Mouse (Mus musculus) heart, postnatal 25 days (tissue): ENCODE measurements at regions not wholly inside any gene's neighbourhood (a gene's known extent, or its start where the extent isn't known, plus 50 kb on each side); places are given as distances from the start of the nearest gene placed in this dataset.

Source experiments
- DNase-seq: peaks from one replicate; pipeline ENCODE4 v3.0.0; 2022; ENCODE audit warnings: low spot score
- intact Hi-C: fragments of 180-260 bp; cut with DNase I; formaldehyde crosslinking; loops from one replicate; pipeline ENCODE4 v1.15.1; 2025

DNA sequence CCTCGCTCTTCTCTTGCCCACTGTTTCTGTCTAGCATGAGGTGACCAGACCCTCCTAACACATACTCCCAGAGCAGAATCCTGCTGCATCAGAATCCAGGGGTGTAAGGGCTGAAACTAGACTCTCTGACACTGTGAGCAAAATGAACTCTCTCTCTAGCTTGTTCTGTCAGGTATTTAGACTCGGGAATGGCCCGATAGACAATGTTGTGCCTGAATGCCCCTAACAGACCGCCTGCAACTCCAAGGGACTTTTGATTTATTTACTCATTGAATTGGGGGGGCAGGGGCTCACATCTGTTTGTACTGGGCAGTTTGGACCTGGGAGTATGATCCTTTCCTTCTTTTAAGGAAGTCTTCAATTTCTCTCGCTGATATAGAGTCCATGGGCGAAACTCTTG is 469.3 kb upstream of the Trpc7 start:
- intact Hi-C loops = no loop called here
- DNase-seq = no peak

DNA sequence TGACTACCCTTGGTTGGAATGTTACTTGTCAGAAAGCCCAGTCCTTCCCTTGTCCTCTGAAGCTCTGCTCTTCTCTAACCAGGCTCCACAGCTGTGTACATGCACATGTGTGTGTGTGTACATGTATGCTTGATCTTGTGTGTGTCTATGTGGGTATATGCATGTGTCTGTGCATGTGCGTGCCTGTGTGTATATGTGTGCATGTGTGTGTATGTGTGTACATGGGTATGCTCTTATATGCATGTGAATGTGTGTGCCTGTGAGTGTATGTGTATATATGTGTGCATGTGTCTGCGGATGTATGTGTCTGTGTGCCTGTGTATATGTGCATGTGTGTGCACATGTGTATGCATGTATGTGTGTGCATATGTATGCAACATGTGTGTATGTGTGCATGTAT is 468.6 kb upstream of the Trpc7 start:
- intact Hi-C loops = no loop called here
- DNase-seq = no peak

DNA sequence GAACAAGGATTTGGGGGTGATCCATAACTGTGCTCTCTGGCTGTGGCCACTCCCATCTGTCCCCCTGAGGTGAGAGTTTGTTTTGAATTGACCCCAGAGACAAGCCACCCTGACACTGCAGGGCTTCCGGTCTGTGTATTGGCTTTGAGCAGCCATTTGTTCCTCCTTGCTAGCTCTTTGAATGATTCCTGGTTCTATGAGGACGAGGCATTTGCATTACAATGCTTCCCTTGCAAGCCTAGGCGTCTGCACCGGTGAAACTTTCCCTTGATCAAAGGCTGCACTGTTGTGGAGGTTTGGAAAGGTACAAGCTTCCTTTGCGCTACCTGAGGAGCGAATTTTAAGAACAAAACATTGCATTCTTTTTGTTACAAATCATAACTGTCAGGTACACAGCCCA is 466.8 kb upstream of the Trpc7 start:
- no peak for DNase-seq
- intact Hi-C loops = no loop called here

DNA sequence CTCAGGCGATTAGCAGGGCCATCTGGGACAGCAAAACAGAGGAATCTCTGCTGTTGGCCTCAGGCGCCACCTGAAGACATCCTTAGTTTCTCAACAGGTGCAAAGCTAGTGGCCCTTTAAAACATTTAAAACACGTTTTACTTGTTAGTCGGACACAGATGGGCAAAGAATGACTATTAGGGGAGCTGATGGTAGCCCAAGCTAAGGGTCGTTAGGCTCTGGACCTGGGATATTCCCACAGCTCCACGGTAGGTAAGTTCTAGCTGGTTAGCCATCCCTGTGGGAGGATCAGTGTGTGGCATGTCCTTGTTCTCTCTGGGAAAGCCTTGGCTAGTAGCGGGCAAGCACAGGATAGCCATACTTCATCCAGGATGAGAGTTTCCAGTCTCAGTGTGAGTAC is 465.5 kb upstream of the Trpc7 start:
- intact Hi-C loops = no loop called here
- no peak for DNase-seq

DNA sequence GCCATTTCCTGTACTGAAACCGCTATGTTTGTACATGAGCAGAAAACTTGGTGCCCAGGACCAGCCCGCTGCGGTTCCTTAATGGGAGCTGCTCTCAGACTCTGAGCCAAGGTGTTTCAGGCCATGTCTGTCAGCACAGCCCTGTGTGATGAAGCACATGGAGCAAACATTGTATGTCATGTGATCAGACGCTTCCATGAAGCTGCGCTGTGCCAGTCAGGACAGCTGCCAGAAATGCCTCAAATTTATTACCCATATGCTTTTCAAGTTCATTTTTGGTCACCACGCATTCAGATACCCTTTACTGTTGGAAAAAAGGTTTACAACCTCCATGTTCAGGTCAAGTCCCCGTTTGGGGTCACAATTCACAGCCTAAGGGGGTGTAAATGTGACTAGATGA is 458.8 kb upstream of the Trpc7 start:
- intact Hi-C loops = no loop called here

DNA sequence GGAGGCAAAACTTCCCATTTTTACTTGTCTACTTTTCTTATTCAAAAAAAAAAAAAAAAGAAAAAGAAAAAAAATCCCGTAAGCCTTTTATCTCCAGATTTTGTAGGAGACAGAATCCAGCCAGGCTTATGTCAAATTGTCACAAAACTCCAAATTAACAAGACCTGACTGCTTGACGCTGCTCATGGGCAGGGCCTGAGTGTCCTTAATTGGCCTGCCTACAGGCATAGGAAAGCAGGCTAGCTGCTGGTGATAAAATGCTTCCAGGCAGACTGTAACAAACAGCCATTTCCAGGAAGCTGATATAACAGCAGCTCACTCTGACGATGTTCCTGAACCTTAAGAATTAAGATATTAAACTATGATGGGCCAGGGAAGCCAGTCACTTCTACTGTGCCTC is 458.2 kb upstream of the Trpc7 start:
- no peak for DNase-seq
- intact Hi-C loops = no loop called here

More for the DNA sequence above, 458.8 kb upstream of the Trpc7 start:
- DNase-seq = no peak

DNA sequence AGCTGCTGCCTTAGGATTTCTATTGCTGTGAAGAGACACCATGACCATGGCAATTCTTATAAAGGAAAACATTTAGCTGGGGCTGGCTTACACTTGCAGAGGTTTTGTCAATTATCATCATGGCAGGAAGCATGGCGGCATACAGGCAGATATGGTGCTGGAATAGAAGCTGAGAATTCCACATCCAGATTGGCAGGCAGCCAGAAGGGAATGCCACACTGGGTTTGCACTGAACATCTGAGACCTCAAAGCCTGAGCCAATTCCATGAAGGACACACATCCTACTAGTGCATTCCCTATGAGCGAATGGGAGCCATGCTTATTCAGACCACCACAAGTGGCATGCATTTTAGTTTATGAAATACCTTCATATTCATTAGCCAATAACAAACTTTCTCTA is 455.0 kb upstream of the Trpc7 start:
- DNase-seq = no peak
- intact Hi-C loops = no loop called here

DNA sequence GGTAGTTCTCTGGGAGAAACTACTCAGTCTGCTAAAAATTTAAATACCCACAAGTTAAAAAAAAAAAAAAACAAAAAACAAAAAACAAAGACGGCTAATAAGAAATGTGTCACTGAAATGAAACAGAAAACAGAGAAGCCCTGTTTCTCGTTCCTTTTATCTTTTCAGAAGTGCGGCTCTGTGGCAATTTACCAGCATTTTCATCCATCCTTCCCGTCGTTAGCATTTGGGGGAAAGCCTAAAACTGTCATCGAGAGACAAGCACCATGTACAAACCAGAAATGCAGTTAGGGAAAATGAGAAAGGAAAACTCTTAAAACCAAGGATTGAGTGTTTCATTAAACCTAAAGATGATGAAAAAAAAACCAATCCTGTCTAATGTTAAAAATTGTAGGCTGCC is 442.9 kb upstream of the Trpc7 start:
- DNase-seq = no peak

DNA sequence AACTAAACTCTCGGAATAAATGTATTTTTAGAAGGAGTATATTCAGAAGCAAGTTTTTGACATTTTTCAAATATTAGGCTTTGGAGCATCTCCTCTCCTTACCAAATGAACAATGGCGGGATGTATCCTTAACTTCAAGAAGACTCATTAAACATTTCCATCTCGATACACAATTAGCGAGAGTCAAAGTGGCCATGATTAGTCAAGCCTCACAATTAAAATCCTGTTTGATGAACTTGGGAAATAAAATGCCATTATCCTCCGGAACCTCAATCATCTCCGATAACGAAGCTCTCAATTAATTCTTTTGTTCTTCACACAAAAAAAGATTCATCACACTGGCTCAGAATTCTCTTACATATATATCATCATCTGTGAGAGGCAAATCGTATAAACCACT is 440.8 kb upstream of the Trpc7 start:
- DNase-seq = no peak
- intact Hi-C loops = no loop called here

More for the DNA sequence above, 442.9 kb upstream of the Trpc7 start:
- intact Hi-C loops = no loop called here

DNA sequence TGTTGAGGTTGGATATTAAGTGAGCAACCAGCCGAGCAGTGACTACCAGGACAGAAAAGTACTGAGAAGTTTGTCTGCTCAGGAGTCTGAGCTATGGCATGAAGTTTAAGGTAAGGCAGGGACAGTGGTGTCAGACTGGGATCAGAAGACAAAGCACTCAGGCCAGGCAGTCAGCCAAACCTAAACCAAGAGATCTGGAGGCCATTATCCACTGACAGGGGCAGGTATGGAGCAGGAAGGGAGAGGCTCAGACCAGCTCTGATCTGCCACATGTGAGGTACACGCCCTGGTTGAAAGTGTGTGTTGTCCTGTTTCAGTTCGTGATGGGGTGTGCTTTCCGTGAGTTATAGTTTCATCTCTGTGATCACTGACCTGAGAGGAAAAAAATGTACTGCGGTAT is 437.2 kb upstream of the Trpc7 start:
- no peak for DNase-seq

DNA sequence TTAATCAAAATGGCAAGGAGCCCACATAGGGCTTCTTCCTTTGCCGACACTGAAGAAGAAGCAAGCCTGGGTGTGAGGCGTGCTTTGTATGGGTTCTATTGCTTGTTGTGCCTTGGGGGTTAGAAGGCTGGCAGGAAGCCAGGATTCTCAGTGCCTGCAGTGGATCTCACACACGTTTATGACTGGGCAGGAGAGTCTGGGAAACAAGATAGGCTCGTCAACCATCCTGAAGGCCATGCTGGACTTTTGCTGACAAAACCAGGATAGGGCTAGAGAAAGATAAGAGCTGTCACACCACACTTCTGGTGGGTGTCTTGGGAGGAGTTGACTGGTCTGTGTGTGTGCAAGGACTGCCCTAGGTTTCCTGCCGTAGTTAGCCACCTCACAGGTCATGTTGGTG is 436.1 kb upstream of the Trpc7 start:
- intact Hi-C loops = no loop called here

More for the DNA sequence above, 437.2 kb upstream of the Trpc7 start:
- intact Hi-C loops = no loop called here

DNA sequence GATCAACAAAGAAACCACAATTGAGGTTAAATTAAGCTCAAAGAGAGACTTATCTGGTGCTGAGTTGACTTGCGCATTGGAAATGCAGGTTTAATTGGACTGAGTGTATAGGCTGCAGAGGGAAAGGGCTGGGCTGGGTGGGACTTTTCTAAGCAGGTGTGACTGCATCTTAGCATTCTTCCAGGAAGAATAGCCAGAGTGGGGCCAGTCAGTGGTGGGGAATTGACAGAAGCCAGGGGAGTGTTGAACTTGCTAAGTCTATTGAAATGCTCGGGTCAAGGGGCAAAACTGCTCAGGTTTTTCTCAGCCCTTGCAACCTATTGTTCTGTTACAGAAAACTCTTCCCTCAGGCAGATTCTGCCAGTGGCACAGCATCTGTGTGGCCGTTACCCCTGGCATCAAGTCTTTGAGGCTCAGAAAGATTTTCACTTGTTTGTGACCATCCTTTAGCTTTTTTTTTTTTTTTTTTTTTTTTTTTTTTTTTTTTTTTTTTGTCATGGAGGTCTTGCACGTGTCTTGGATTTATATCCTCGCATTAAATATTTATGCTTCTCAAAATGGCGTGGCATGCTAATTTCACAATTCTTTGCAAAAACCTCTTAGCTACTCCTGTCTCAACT is 429.6 kb upstream of the Trpc7 start:
- intact Hi-C loops = no loop called here
- DNase-seq = no peak

More for the DNA sequence above, 436.1 kb upstream of the Trpc7 start:
- DNase-seq = no peak

DNA sequence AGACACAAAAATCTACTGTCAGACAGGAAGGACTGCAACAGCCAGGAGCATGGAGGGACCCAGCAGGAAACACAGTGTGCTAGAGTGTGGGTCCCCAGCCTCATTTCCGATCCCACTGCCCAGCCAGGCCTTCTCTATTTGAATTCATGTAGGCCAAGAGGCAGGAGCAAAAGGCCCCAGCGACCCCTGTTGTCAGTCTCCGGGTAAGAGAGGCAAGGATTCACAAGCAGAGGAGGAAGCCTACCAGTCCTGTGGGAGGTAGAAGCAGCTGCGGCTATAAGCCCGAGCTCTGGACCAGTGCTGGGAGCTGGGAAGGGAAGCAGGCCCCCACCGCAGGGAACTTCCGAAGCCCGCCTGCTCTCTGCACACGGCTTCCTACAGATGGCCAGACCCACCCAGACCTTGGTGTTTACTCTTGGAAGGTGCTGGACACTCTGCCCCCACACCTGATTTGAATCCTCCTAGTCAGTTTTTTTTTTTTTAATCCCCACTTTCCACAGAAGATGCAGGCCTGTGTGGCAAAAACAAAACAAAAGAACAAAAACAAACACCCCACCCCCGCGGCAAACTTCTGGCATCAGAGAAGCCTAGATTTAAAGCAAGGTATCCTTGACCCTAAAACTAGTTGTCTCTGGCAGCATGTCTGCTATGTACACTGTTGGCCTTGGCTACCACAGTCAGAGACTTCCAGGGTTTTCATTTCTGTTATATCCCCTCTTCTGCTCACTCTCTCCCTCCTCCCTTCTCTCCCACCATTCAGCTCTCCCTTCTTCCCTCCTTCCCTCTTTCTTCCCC is 420.6 kb upstream of the Trpc7 start:
- no peak for DNase-seq
- intact Hi-C loops = no loop called here

DNA sequence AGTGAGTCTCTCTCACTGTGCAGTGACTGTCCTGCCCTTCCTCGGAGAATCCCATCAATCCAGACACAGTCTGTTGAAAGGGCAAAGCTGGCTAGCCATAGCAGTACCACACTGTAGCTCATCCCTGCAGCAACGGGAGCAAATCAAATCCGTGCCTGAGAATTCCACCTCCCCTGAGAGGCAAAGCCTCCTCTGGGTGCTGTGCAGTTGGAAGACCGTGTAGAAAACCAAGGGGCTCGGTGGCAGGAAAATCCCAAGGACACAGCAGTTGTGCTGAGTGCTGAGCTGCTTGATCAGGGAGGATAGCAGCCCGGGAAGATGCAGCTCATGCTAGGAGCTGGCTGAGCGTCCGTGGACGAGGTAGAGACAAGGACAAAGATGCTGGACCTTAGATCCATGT is 418.7 kb upstream of the Trpc7 start:
- no peak for DNase-seq
- intact Hi-C loops = no loop called here

DNA sequence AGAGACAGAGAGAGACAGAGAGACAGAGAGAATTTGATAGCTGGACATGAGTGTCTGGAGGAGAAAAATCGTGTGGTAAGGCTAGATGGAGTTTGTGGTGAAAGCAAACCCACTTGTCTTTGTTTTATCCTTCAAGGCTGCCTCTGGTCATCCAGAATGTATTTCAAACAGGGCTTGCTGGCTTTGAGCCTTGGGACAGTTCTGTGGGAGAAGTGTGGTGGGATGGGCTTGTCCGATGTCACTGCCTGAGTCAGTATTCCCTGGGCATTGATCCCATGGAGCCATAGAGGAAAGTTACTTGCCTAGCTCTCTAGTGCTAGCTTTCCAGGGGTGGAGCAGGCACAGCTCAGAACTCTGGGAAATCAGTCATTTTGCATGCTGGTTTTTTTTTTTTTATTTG is 417.9 kb upstream of the Trpc7 start:
- no peak for DNase-seq
- intact Hi-C loops = no loop called here

DNA sequence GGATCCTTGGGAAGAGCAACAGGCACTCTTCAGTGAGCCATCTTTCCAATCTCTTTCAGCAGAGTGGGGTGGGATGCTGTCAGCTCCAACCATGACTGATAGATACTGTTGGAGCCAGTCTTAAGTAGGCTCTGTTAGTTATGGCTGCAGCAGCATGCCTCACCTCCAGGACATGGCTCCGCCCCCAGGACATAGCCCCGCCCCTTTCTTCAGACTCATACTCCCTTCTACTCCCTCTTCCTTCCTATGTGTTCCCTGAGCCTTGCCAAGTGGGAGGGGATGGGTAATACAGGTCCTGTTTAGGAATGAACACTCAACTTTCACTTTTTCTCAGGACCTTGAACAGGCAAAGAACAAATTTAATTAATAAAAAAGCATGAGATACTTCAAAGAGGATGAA is 415.4 kb upstream of the Trpc7 start:
- no peak for DNase-seq

DNA sequence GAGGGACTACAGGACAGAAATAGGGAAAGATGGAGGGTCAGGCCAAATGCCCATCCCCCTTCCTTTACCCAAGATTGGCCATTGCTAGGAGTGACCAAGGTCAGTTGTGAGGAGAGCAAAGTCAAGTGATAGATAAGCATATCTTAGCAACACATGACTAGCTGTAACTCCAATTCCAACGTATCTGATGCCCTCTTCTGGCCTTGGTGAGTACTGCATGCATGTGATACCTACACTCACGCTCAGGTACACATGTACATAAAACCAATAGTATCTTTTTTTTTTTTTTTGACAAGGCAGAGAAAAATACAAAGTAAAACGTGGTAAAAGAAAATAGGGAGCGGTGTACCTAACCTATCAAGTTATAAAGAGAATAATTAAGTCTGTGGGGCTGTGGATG is 413.8 kb upstream of the Trpc7 start:
- intact Hi-C loops = no loop called here
- DNase-seq = no peak

More for the DNA sequence above, 415.4 kb upstream of the Trpc7 start:
- intact Hi-C loops = no loop called here

DNA sequence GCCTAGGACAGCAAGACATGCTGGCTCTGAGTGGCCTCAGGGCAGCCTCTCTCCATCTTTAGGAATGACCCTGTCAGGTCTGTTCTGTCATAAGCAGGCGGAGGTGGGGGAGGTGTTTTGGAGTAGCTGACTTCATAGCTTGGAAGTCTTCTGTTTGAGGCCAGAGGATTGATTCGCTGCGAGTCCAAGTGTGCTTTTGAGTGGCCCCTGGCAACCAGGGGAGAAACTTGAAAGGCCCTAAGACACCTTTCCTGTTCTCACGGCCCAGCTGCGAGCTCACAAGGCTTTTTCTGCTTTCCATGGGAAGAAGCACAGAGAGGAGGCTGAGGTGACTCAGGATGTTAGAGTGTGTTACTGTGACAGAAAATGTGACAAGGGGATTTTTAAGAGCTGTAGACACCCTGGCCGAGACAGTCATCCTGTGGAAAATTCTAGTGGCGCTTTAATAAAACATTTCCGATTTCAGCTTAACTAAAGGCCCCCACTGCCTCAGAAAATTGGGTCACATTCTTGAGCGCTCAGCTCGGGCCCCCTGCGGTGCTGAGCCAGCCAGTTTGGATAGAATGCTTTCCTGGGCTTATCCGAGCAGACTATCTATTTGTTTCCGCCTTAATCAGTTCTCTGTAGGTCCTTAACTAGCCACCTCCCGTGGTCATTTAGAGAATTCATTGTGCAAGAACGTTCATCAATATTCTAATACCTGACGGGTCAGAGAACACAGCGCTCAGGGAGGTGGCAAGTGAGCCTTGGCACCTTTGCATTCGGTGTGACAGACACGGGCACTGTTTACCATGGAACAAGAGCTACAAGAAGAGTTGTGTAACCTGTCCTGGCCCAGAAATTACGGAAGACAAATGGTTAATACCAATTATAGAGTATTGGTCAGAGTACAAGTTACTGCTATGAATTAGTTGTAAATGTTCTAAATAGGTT is 412.4 kb upstream of the Trpc7 start:
- intact Hi-C loops = no loop called here

DNA sequence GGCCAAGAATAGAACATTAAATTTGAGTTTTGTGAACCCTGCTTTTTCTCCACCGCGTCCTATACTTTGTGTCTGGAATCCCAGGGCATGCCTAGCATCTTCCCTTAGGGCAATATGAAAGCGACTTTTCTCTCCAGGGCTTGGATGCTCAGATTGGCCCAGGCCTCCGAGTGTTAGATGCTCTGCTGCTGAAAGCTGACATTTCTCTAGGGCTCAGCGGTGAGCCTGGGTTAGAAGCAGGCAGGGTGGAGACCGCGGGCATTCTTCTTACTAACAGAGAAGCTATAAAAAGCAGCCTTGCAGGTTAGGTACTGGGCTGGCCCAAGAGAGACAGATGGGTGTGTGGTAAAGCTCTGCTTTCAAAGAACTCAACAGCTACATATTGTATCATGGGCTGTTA is 409.8 kb upstream of the Trpc7 start:
- no peak for DNase-seq
- intact Hi-C loops = no loop called here

More for the DNA sequence above, 412.4 kb upstream of the Trpc7 start:
- no peak for DNase-seq

DNA sequence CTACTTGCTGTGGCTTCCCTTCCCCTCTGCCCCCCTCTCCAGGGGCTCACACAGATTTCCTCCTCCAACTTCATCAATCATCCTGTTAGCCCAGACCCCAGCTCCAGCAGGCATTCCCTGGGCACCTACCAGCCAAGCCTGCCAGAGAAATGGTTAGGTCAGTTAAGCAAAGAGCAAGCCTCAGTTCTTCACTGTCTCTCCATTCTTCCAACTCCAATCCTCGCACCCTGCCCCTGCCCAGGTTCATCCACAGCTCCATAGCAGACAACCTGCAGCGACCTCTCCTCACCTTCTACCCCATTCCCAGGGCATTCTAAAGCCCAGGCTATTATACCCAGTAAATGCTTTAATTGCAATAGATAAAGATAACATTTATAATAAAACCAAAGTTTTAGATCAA is 408.0 kb upstream of the Trpc7 start:
- intact Hi-C loops = no loop called here
- DNase-seq = no peak
